Mouse (Mus musculus): Measurements from ENCODE around the gene L3hypdh. TPM values are rescaled to one million over a fixed set of nuclear protein-coding genes. Genes with fewer than 3 reads are reported as not detected.
A peak's percentile ranks its signal among the peaks of the same experiment; 100 is the strongest.

The L3hypdh gene
- polyA plus RNA-seq, 1 experiment from 2014 or later: 26.3 TPM

DNA sequence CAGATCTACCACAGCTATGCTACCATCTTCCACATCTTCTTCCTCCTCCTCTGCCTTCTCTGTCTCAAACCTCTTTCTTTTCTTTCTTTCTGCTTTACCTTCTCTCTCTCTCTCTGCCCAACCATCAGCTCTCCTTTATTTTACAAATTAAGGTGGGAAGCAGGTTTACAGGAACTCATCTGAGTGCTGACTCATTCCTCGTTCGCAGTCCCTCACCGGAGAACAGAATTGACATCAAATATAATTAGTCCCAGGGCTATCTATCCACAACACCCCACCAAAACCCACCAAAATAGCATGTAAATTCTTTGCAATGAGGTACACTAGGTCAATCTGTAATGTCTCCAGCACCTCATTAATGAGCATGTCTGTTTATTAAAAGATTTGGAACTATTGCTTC, 3.3 kb downstream of the L3hypdh start:
- Histone ChIP-seq H3K4me1 (ENCODE audit: control insufficient read depth in 2 of 2, insufficient read depth in 2 of 2, low read length in 2 of 2) (peaks cover 5 to 19% of the 10 kb centered on the region in 2 experiments; a peak in 3 of 4 replicates), H3K27ac (replicated peaks in 1 of 2; ENCODE audit: control insufficient read depth in 1 of 2, insufficient read depth in 1 of 2, low read depth in 2 of 2, low read length in 2 of 2) (no peak overlapping the region), H3K4me2 (ENCODE audit: low read length) (peak overlapping the region; percentile 50), H3K9ac (ENCODE audit: low read length) (peak overlapping the region; percentile 6; the same call in 1 of the 2 replicates), H3K4me3 (ENCODE audit: control insufficient read depth in 1 of 2, insufficient read depth in 1 of 2, low read depth in 1 of 2, low read length in 2 of 2) (no peak overlapping the region), H3K36me3 (ENCODE audit: control insufficient read depth, insufficient read depth, low read length) (no peaks in the 10 kb centered on the region), H3K27me3 (ENCODE audit: control insufficient read depth, insufficient read depth, low read length) (no peaks in the 10 kb centered on the region), H3K9me3 (ENCODE audit: control insufficient read depth, low read length) (no peaks in the 10 kb centered on the region)
- WGBS: 82% methylated on average over 3 of the region's 3 CpGs
- ATAC-seq (ENCODE audit: insufficient number of reproducible peaks, insufficient read depth, low FRiP score, low read depth): no peak

DNA sequence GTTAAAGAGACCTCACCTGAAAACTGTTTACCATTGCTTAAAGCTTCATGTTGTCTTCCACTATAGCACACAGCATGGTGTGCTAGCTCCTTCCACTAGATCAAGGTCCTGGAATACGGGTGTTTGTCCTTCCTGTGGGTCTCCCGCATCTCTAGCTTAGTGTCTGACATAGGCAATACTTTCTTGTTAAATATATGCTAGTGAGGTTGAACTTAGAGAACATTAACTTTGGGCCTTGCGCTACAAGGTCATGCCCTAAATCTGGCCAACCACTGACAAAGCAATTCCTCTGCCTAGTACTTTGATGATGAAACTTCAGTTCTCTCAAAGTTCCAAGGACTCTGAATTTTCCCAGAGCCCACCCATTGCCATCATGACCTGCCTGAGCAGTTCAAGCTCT, 7.0 kb downstream of the L3hypdh start:
- no peak for ATAC-seq (ENCODE audit: insufficient number of reproducible peaks, insufficient read depth, low FRiP score, low read depth)
- WGBS: 91% methylated on average over 3 of the region's 3 CpGs

DNA sequence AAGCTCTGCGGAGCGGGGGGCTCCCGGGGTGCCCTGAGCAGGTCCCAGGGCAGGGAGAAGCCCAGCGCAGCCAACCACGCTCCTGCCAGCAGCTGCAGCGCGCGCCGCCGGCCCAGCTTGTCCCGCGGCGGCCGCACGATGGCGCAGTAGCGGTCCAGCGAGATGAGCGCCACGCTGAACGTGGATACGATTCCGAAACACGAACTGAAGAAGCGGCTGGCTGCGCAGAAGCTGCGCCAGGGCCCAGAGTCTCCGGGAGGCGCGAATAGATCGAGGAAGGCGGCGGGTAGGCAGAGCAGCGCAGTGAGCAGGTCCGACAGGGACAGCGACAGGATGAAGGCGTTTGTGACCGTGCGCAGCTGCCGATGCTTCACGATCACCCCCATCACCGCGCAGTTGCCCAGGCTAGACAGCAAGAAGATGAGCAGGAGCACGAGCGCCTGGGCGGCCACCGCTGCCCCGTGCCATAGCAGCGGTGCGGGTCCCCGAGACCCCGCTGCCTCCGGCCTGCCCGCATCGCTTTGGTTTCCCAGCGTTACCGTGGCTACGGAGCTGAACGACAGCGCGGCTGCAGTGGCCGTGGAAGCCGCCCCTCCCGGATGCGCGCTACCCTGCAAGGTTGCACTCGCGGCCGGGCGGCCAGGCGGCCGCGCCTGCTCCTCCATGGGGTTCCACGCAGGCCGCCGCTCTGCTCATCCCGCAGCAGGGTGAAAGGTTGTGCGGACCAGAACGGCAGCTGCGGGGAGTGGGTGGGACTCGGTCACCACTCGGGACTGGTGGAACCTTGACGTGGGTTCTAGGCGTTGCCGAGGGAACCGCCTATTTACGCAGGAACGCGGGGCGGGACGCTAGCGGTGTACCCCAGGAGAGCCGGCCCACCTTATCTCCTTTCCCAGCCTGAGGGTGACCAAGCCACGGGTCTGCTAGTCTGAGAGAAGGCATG, 14.6 kb downstream of the L3hypdh start, which contains the start of gene Gpr135:
Gene Gpr135, minus strand, starts transcription at position 799 of the 943 bp plus-strand sequence.
- Histone ChIP-seq H3K9ac (ENCODE audit: low read length) (peak within 1 kb of the TSS; percentile 69), H3K4me2 (ENCODE audit: low read length) (peak within 1 kb of the TSS; percentile 100), H3K27ac (replicated peaks in 1 of 2; ENCODE audit: control insufficient read depth in 1 of 2, insufficient read depth in 1 of 2, low read depth in 2 of 2, low read length in 2 of 2) (no peak within 1 kb of the TSS), H3K9me3 (ENCODE audit: control insufficient read depth, low read length) (0 out of 2 replicates have a peak, but pooled peaks cover 3% of the 10 kb centered on the region), H3K4me3 (ENCODE audit: control insufficient read depth in 1 of 2, insufficient read depth in 1 of 2, low read depth in 1 of 2, low read length in 2 of 2) (peak within 1 kb of the TSS; percentile 57 to 69), H3K27me3 (ENCODE audit: control insufficient read depth, insufficient read depth, low read length) (peaks cover 15% of the 10 kb centered on the region), H3K36me3 (ENCODE audit: control insufficient read depth, insufficient read depth, low read length) (peaks cover 16% of the 10 kb centered on the region; the same call in 1 of the 2 replicates), H3K4me1 (ENCODE audit: control insufficient read depth in 2 of 2, insufficient read depth in 2 of 2, low read length in 2 of 2) (peaks cover 0 to 7% of the 10 kb centered on the region in 2 experiments; a peak in 1 of 4 replicates)
- WGBS: under 1% methylated on average over 94 of the region's 94 CpGs
- peak; percentile 85 for ATAC-seq (ENCODE audit: insufficient number of reproducible peaks, insufficient read depth, low FRiP score, low read depth)

More for the DNA sequence above, 7.0 kb downstream of the L3hypdh start:
- Histone ChIP-seq H3K27ac (replicated peaks in 1 of 2; ENCODE audit: control insufficient read depth in 1 of 2, insufficient read depth in 1 of 2, low read depth in 2 of 2, low read length in 2 of 2) (no peak overlapping the region), H3K9me3 (ENCODE audit: control insufficient read depth, low read length) (0 out of 2 replicates have a peak, but pooled peaks cover 3% of the 10 kb centered on the region), H3K4me2 (ENCODE audit: low read length) (no peak overlapping the region), H3K4me1 (ENCODE audit: control insufficient read depth in 2 of 2, insufficient read depth in 2 of 2, low read length in 2 of 2) (peaks cover 3 to 9% of the 10 kb centered on the region in 2 experiments; a peak in 3 of 4 replicates), H3K9ac (ENCODE audit: low read length) (no peak overlapping the region), H3K27me3 (ENCODE audit: control insufficient read depth, insufficient read depth, low read length) (no peaks in the 10 kb centered on the region), H3K4me3 (ENCODE audit: control insufficient read depth in 1 of 2, insufficient read depth in 1 of 2, low read depth in 1 of 2, low read length in 2 of 2) (no peak overlapping the region), H3K36me3 (ENCODE audit: control insufficient read depth, insufficient read depth, low read length) (peaks cover 20% of the 10 kb centered on the region; the same call in 1 of the 2 replicates)

DNA sequence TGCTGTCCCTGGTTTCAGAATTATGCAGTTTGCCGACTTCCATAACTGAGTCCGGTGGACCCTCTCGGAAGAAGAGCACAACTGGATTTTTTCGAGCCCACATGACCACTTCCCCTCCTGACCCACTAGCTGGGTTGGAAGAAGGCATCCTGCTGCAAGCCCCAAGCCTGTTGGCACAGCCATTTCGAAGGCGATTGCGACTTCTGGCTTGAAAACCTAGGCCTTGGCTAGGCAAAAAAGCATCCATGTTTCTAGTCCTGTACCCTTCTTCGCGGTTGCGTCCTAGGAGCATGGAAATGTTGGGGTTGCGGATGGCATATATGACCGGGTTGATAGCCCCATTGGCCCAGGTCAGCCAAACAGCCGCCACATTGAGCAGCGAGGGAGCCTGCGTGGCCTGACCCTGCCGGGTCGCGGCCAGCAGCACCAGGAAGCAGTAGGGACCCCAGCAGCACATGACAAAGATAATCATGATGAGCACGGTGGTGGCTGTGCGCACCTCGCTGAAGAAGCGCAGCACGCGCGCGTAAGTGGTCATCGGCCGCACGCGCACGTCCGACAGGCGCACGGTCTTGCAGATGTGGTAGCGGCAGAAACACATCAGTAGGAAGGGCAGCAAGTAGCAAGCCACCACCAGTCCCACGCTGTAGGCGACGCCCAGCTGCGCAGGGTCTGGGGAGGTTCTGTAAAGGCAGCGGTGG, 15.5 kb downstream of the L3hypdh start:
- Histone ChIP-seq H3K9me3 (ENCODE audit: control insufficient read depth, low read length) (0 out of 2 replicates have a peak, but pooled peaks cover 1% of the 10 kb centered on the region), H3K9ac (ENCODE audit: low read length) (peak overlapping the region; percentile 69), H3K4me2 (ENCODE audit: low read length) (peak overlapping the region; percentile 100), H3K4me1 (ENCODE audit: control insufficient read depth in 2 of 2, insufficient read depth in 2 of 2, low read length in 2 of 2) (peaks cover 0 to 7% of the 10 kb centered on the region in 2 experiments; a peak in 1 of 4 replicates), H3K4me3 (ENCODE audit: control insufficient read depth in 1 of 2, insufficient read depth in 1 of 2, low read depth in 1 of 2, low read length in 2 of 2) (peak overlapping the region; percentile 57 to 69), H3K36me3 (ENCODE audit: control insufficient read depth, insufficient read depth, low read length) (peaks cover 11% of the 10 kb centered on the region; the same call in 1 of the 2 replicates), H3K27ac (replicated peaks in 1 of 2; ENCODE audit: control insufficient read depth in 1 of 2, insufficient read depth in 1 of 2, low read depth in 2 of 2, low read length in 2 of 2) (no peak overlapping the region), H3K27me3 (ENCODE audit: control insufficient read depth, insufficient read depth, low read length) (peaks cover 15% of the 10 kb centered on the region)
- ATAC-seq (ENCODE audit: insufficient number of reproducible peaks, insufficient read depth, low FRiP score, low read depth): no peak; the same call in 1 of the 2 replicates
- 7% methylated on average over 40 of the region's 40 CpGs for WGBS

DNA sequence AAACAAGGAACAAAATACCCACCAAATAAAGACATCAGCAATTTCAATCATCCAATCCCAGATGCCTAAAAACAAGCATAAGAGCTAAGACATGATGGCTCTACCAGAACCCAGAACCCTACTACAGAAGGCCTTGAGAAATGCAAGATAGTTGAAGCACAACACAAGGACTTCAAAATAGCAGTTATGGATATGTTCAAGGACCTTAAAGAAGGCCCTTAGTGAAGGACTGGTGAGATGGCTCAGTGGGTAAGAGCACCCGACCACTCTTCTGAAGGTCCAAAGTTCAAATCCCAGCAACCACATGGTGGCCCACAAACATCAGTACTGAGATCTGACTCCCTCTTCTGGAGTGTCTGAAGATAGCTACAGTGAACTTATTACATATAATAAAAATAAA, 27.5 kb downstream of the L3hypdh start:
- WGBS: 71% methylated on average over 1 of the region's 1 CpGs
- no peaks in the 10 kb centered on the region for H3K9me3 ChIP-seq (ENCODE audit: control insufficient read depth, low read length)
- H3K27ac ChIP-seq (replicated peaks in 1 of 2; ENCODE audit: control insufficient read depth in 1 of 2, insufficient read depth in 1 of 2, low read depth in 2 of 2, low read length in 2 of 2): no peak overlapping the region
- H3K27me3 ChIP-seq (ENCODE audit: control insufficient read depth, insufficient read depth, low read length): no peaks in the 10 kb centered on the region; the same call in 1 of the 2 replicates
- ATAC-seq (ENCODE audit: insufficient number of reproducible peaks, insufficient read depth, low FRiP score, low read depth): no peak
- no peak overlapping the region for H3K9ac ChIP-seq (ENCODE audit: low read length)
- no peak overlapping the region for H3K4me2 ChIP-seq (ENCODE audit: low read length)
- H3K4me3 ChIP-seq (ENCODE audit: control insufficient read depth in 1 of 2, insufficient read depth in 1 of 2, low read depth in 1 of 2, low read length in 2 of 2): no peak overlapping the region
- H3K36me3 ChIP-seq (ENCODE audit: control insufficient read depth, insufficient read depth, low read length): no peaks in the 10 kb centered on the region
- H3K4me1 ChIP-seq (ENCODE audit: control insufficient read depth in 2 of 2, insufficient read depth in 2 of 2, low read length in 2 of 2): no peaks in the 10 kb centered on the region

DNA sequence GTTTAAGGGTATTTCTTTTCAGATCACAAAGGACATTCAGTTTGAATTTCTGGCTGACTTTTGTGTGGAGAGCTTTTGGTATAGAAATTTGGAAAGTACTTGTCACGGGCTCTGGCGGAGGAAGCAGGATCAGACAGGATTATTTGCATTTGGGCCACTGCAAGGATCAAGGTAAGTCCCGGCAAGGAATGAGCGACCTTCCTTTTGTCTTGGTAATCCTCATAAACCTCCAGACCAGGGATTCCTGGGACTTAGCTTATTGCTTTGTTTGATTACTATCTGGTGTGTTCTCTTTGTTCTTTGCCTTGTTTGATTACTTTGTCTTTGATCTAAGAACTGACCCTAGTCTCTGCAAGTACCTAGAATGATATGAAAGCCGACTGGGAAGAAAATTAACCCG, 31.4 kb downstream of the L3hypdh start:
- Histone ChIP-seq H3K27ac (replicated peaks in 1 of 2; ENCODE audit: control insufficient read depth in 1 of 2, insufficient read depth in 1 of 2, low read depth in 2 of 2, low read length in 2 of 2) (no peak overlapping the region), H3K4me2 (ENCODE audit: low read length) (no peak overlapping the region), H3K9ac (ENCODE audit: low read length) (no peak overlapping the region), H3K4me1 (ENCODE audit: control insufficient read depth in 2 of 2, insufficient read depth in 2 of 2, low read length in 2 of 2) (no peaks in the 10 kb centered on the region), H3K9me3 (ENCODE audit: control insufficient read depth, low read length) (peaks cover 7% of the 10 kb centered on the region), H3K27me3 (ENCODE audit: control insufficient read depth, insufficient read depth, low read length) (no peaks in the 10 kb centered on the region; the same call in 1 of the 2 replicates), H3K36me3 (ENCODE audit: control insufficient read depth, insufficient read depth, low read length) (no peaks in the 10 kb centered on the region), H3K4me3 (ENCODE audit: control insufficient read depth in 1 of 2, insufficient read depth in 1 of 2, low read depth in 1 of 2, low read length in 2 of 2) (no peak overlapping the region)
- no peak for ATAC-seq (ENCODE audit: insufficient number of reproducible peaks, insufficient read depth, low FRiP score, low read depth)
- WGBS: 52% methylated on average over 6 of the region's 6 CpGs

DNA sequence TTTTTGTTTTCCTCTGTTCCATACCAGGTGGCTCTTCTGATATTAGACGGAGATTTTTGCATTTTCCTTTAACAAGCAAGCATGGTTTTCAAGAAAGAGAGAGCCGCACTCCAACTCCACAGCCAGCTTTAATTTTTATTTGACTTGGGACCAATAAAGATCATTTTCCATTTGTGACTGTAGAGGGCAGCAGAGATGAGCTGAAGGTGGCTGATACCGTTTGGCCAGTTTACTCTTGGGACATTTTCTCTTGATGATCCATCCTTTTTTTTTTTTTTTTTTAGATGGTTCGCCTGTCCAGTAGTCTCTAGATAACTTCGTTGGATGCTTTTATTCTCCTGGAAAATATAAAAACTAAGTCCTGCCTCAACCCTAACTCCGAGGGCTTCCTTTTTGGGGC, 31.9 kb downstream of the L3hypdh start:
- H3K4me3 ChIP-seq (ENCODE audit: control insufficient read depth in 1 of 2, insufficient read depth in 1 of 2, low read depth in 1 of 2, low read length in 2 of 2): no peak overlapping the region
- H3K4me1 ChIP-seq (ENCODE audit: control insufficient read depth in 2 of 2, insufficient read depth in 2 of 2, low read length in 2 of 2): no peaks in the 10 kb centered on the region
- no peak overlapping the region for H3K9ac ChIP-seq (ENCODE audit: low read length)
- H3K36me3 ChIP-seq (ENCODE audit: control insufficient read depth, insufficient read depth, low read length): no peaks in the 10 kb centered on the region
- no peak for ATAC-seq (ENCODE audit: insufficient number of reproducible peaks, insufficient read depth, low FRiP score, low read depth)
- no peaks in the 10 kb centered on the region; the same call in 1 of the 2 replicates for H3K27me3 ChIP-seq (ENCODE audit: control insufficient read depth, insufficient read depth, low read length)
- peaks cover 7% of the 10 kb centered on the region for H3K9me3 ChIP-seq (ENCODE audit: control insufficient read depth, low read length)
- H3K4me2 ChIP-seq (ENCODE audit: low read length): no peak overlapping the region
- 36% methylated on average over 6 of the region's 6 CpGs for WGBS
- no peak overlapping the region for H3K27ac ChIP-seq (replicated peaks in 1 of 2; ENCODE audit: control insufficient read depth in 1 of 2, insufficient read depth in 1 of 2, low read depth in 2 of 2, low read length in 2 of 2)
